Mouse (Mus musculus) ovary, postnatal 14 days (tissue): Measurements from ENCODE around the gene Gm10762.
A peak's percentile ranks its signal among the peaks of the same experiment; 100 is the strongest.
"Not testable (repeated sequence)": the region's sequence is repeated elsewhere in the genome, so short reads cannot be mapped to it uniquely, and the experiment has no call there.

Source experiments
- DNase-seq: peaks from one replicate; pipeline ENCODE4 v3.0.0; 2022; ENCODE audit warnings: low spot score

The Gm10762 gene

GRCm38 (mm10) chr2:128967661-128968441 is at the start of gene Gm10762:
Gene Gm10762, minus strand, starts transcription at chr2:128967725.
- DNase-seq: peak; percentile 58

GRCm38 (mm10) chr2:129008867-129009266 is 41.3 kb upstream of the Gm10762 start:
- not testable (repeated sequence) for DNase-seq

GRCm38 (mm10) chr2:129006194-129006749 is 38.7 kb upstream of the Gm10762 start:
- DNase-seq: no peak

GRCm38 (mm10) chr2:129004872-129005271 is 37.3 kb upstream of the Gm10762 start:
- DNase-seq: no peak

- DNase-seq: no peak
Measured at GRCm38 (mm10) chr2:128984746-128985145, 17.2 kb upstream of the Gm10762 start.

GRCm38 (mm10) chr2:128975572-128975971 is 8.0 kb upstream of the Gm10762 start:
- DNase-seq: no peak

GRCm38 (mm10) chr2:128972301-128972700 is 4.8 kb upstream of the Gm10762 start:
- no peak for DNase-seq

- no peak for DNase-seq
Measured at GRCm38 (mm10) chr2:128968475-128969083, 1.1 kb upstream of the Gm10762 start.

GRCm38 (mm10) chr2:128966641-128967580 is 614 bp downstream of the Gm10762 start, which contains the start of gene Zc3h6:
Gene Zc3h6, plus strand, starts transcription at chr2:128967402.
- DNase-seq: peak; percentile 99

- DNase-seq: no peak
Measured at GRCm38 (mm10) chr2:128966236-128966635, 1.3 kb downstream of the Gm10762 start.

GRCm38 (mm10) chr2:128965505-128966105 is 1.9 kb downstream of the Gm10762 start:
- no peak for DNase-seq

- no peak for DNase-seq
Measured at GRCm38 (mm10) chr2:128954186-128954585, 13.3 kb downstream of the Gm10762 start.

GRCm38 (mm10) chr2:128947962-128948588 is 19.4 kb downstream of the Gm10762 start:
- DNase-seq: no peak

GRCm38 (mm10) chr2:128943538-128944528 is 23.7 kb downstream of the Gm10762 start, which contains the start of gene Zc3h8:
Gene Zc3h8, minus strand, starts transcription at chr2:128944077.
- peak; percentile 94 for DNase-seq

- no peak for DNase-seq
Measured at GRCm38 (mm10) chr2:128936256-128936655, 31.3 kb downstream of the Gm10762 start.

- DNase-seq: no peak
Measured at GRCm38 (mm10) chr2:128930704-128931103, 36.8 kb downstream of the Gm10762 start.

- no peak for DNase-seq
Measured at GRCm38 (mm10) chr2:128928446-128928845, 39.1 kb downstream of the Gm10762 start.

GRCm38 (mm10) chr2:128924799-128925198 is 42.7 kb downstream of the Gm10762 start:
- DNase-seq: no peak
